Mouse (Mus musculus) heart, adult 2 months (tissue): ENCODE measurements at regions not wholly inside any gene's neighbourhood (a gene's known extent, or its start where the extent isn't known, plus 50 kb on each side); places are given as distances from the start of the nearest gene placed in this dataset.

ENCODE experiments used
- DNase-seq, 2 experiments: peaks; one replicate each; pipeline ENCODE4 v3.0.0; 2021
- H3K27ac ChIP-seq: fragments of 200-600 bp; 2 replicates; pipeline ENCODE4 v1.8.1; 2022
- H3K27me3 ChIP-seq: fragments of 200-500 bp; 2 replicates; pipeline ENCODE4 v1.6.1; 2012; ENCODE audit warnings: mild to moderate bottlenecking, low read length, inconsistent platforms, mixed read lengths; ENCODE audit not compliant: control insufficient read depth, insufficient read depth
- H3K36me3 ChIP-seq: fragments of 200-500 bp; 2 replicates; pipeline ENCODE4 v1.6.1; 2012; ENCODE audit warnings: low read length, inconsistent platforms; ENCODE audit not compliant: control insufficient read depth, insufficient read depth
- H3K4me1 ChIP-seq: fragments of 200-500 bp; 2 replicates; pipeline ENCODE4 v1.6.1; 2011; ENCODE audit warnings: low read length; ENCODE audit not compliant: control insufficient read depth, insufficient read depth
- H3K4me3 ChIP-seq: fragments of 200-600 bp; 2 replicates; pipeline ENCODE4 v1.8.1; 2022
- H3K79me2 ChIP-seq: fragments of 200-500 bp; replicated peaks from 2 replicates; pipeline ENCODE4 v1.6.1; 2012; ENCODE audit warnings: mild to moderate bottlenecking, inconsistent platforms, low read length, moderate library complexity, mixed read lengths; ENCODE audit not compliant: control insufficient read depth, insufficient read depth
- H3K9ac ChIP-seq: fragments of 200-500 bp; 2 replicates; pipeline ENCODE4 v1.6.1; 2012; ENCODE audit warnings: low read depth, mild to moderate bottlenecking, control low read depth, inconsistent platforms, low read length, mixed read lengths
- CTCF ChIP-seq: fragments of 200-600 bp; IDR thresholded peaks from 2 replicates; pipeline ENCODE4 v1.8.1; 2022; ENCODE audit warnings: antibody characterized with exemption, mild to moderate bottlenecking, moderate library complexity
- EP300 ChIP-seq: fragments of 200-500 bp; IDR thresholded peaks from 2 replicates; pipeline ENCODE4 v1.6.1; 2011; ENCODE audit warnings: low read depth, low read length, control low read depth; ENCODE audit not compliant: insufficient read depth
- POLR2A ChIP-seq: fragments of 200-500 bp; IDR thresholded peaks from 2 replicates; pipeline ENCODE4 v1.6.1; 2011; ENCODE audit warnings: mild to moderate bottlenecking, low read depth, low read length, control low read depth; ENCODE audit not compliant: insufficient read depth
- WGBS: fragments of 180-500 bp; shearing (Covaris S2); methylation state at CpG from one replicate; pipeline ENCODE4 v1.1.7; 2018; 5-methylcytosine and 5-hydroxymethylcytosine counted together
- intact Hi-C: fragments of 180-260 bp; cut with DNase I; formaldehyde crosslinking; loops from one replicate; pipeline ENCODE4 v1.15.1; 2025

DNA sequence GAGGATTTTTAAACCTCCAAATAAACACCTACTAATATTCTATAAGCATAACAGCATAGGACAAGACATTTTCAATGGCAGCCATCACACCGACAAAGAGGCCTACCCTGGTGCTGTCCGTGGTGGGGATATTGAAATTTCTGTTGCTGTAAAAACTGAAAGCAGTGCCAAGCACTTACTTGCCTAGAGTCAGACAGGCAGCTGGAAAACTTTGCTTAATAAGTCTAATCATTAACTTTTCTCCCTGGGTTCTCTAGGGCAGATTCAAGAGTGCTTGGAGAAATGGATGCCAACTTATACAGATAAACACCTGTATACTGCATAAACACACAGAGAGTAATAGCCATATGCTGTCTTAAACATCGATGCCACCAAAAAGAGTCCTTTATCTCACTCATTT lies 192.3 kb upstream of the Ddx18 start:
- Histone ChIP-seq H3K9ac (no peak overlapping the region), H3K79me2 (no peaks in the 10 kb centered on the region), H3K27ac (no peak overlapping the region), H3K4me1 (no peaks in the 10 kb centered on the region), H3K4me3 (no peak overlapping the region), H3K36me3 (no peaks in the 10 kb centered on the region), H3K27me3 (no peaks in the 10 kb centered on the region)
- WGBS, result 72% methylated on average over 3 of the region's 3 CpGs
- no peak for TF ChIP-seq POLR2A
- TF ChIP-seq CTCF, result no peak
- TF ChIP-seq EP300, result no peak
- intact Hi-C loops, result no loop called here
- no peak for DNase-seq

DNA sequence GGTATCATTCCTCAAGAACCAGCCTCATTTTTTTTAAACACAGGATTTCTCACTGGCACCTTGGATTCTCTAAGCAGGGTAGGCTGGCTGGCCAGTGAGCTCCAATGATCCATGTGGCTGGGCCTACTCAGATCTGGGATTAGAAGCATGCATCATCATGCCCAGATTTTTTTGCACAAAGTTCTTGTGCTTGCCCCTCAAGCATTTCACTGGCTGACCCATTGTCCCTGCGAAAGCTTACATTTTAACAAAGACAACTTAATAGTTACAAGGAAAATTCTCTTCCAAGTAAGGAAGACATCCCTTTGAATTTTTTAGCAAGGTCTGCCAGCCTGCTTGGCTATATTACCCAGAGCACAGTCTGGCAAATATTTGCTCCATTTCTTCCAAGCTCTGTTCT lies 177.4 kb upstream of the Ddx18 start:
- WGBS, result 74% methylated on average over 1 of the region's 1 CpGs
- no peaks in the 10 kb centered on the region for H3K4me1 ChIP-seq
- no peaks in the 10 kb centered on the region for H3K36me3 ChIP-seq
- no peak for TF ChIP-seq EP300
- TF ChIP-seq CTCF, result no peak
- no peak for TF ChIP-seq POLR2A
- H3K4me3 ChIP-seq, result no peak overlapping the region
- no peaks in the 10 kb centered on the region for H3K79me2 ChIP-seq
- H3K27ac ChIP-seq, result no peak overlapping the region
- H3K9ac ChIP-seq, result no peak overlapping the region
- intact Hi-C loops, result no loop called here
- H3K27me3 ChIP-seq, result no peaks in the 10 kb centered on the region
- DNase-seq, result no peak

DNA sequence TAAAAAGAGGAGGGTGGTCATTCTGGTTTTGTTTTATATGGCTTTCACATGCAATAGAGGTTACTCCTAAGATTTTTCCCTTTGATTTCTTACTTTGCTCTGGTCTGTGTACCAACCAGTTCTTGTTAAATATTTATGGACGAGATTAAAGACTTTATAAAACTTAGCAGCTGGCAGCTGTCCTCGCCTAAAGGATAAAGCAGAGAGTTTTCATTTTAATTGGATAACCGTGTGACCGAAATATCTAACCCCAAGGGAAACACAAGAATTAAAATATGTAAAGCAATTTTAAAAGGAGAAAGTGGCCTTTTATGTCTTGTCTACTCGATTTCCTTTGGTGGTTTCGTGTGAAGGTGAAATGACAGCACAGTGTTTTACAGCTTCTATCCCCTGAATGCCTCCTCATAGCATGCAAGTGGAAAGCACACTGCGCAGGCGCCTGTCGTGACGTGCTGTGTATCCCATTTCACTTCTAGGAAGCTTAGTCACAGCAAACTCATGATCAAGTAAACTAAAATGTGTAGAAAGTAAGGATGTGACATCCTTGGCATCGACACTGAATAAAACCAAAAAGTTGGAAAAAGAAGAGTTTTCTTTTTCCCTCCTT lies 167.4 kb upstream of the Ddx18 start:
- Histone ChIP-seq H3K4me1 (no peaks in the 10 kb centered on the region), H3K36me3 (no peaks in the 10 kb centered on the region), H3K27me3 (no peaks in the 10 kb centered on the region), H3K79me2 (no peaks in the 10 kb centered on the region), H3K4me3 (no peak overlapping the region), H3K9ac (no peak overlapping the region), H3K27ac (no peak overlapping the region)
- intact Hi-C loops, result no loop called here
- DNase-seq, result no peak
- 71% methylated on average over 11 of the region's 11 CpGs for WGBS
- no peak for TF ChIP-seq POLR2A
- TF ChIP-seq EP300, result no peak
- no peak for TF ChIP-seq CTCF

- H3K36me3 ChIP-seq, result no peaks in the 10 kb centered on the region
- intact Hi-C loops, result no loop called here
- H3K27ac ChIP-seq, result no peak overlapping the region
- 59% methylated on average over 3 of the region's 3 CpGs for WGBS
- no peaks in the 10 kb centered on the region for H3K79me2 ChIP-seq
- no peaks in the 10 kb centered on the region for H3K27me3 ChIP-seq
- no peak overlapping the region for H3K9ac ChIP-seq
- no peaks in the 10 kb centered on the region for H3K4me1 ChIP-seq
- DNase-seq, result no peak
- TF ChIP-seq CTCF (no peak), POLR2A (no peak), EP300 (no peak)
- no peak overlapping the region for H3K4me3 ChIP-seq
Observed at GRCm38 (mm10) chr1:121734456-121735112, 166.8 kb upstream of the Ddx18 start.

DNA sequence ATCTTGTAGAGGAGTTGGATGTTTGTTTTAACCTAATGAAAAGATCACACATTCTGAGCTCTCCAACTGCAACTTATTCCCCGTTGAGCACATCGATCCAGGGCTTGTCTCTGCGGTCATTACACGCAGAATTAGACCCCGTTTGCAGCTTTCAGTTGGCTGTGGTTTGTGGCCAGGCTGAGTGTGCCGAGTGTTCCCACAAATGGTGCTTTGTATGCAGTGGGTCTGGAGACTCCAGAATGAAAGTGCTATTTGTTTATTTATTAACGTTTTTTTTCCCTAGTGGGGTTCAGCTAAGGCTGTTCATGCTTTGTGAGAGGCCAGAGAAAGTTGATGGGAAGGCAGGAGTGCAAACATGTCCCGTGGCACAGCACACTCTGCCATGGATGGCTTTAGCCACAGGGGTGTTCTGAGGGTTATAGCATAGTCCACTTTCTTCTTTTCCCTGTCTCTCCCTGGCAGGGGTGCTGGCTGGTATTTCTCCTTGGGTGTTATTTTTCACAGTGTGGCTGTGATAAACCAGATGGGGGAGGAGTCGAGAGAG lies 141.6 kb upstream of the Ddx18 start:
- no peak for DNase-seq
- no peaks in the 10 kb centered on the region for H3K4me1 ChIP-seq

DNA sequence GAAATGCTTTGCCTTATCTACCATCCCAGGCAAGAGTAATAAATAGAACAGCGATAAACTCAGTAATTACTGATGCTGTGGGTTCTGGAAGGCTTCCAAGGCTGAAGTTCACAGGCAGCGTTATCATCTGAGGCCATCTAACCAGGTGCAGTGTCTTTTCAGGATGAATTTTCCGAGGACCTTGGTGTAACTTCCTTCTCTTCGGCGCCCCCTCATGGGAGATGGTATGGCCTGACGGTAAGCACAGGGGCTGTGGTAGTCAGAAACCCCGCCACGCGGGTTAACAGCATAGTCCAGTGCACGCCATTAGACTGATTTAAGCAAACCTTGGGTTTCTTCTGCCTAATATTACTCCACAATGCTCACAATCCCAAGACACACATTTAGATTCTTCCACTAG lies 140.5 kb upstream of the Ddx18 start:
- no peaks in the 10 kb centered on the region for H3K4me1 ChIP-seq
- no peaks in the 10 kb centered on the region for H3K27me3 ChIP-seq
- TF ChIP-seq CTCF (0 out of 2 replicates have a peak, but pooled peaks have one; percentile 22), EP300 (no peak)
- intact Hi-C loops, result no loop called here
- WGBS, result 60% methylated on average over 10 of the region's 10 CpGs
- H3K36me3 ChIP-seq, result no peaks in the 10 kb centered on the region
- H3K79me2 ChIP-seq, result no peaks in the 10 kb centered on the region
- H3K4me3 ChIP-seq, result no peak overlapping the region
- no peak for DNase-seq
- no peak overlapping the region for H3K9ac ChIP-seq
- no peak overlapping the region for H3K27ac ChIP-seq

More for the DNA sequence above, 141.6 kb upstream of the Ddx18 start:
- intact Hi-C loops, result no loop called here
- no peaks in the 10 kb centered on the region for H3K79me2 ChIP-seq
- no peak for TF ChIP-seq CTCF
- TF ChIP-seq EP300, result no peak
- no peak for TF ChIP-seq POLR2A
- H3K4me3 ChIP-seq, result no peak overlapping the region
- H3K36me3 ChIP-seq, result no peaks in the 10 kb centered on the region
- H3K27me3 ChIP-seq, result no peaks in the 10 kb centered on the region
- WGBS, result 71% methylated on average over 9 of the region's 9 CpGs
- no peak overlapping the region for H3K9ac ChIP-seq
- H3K27ac ChIP-seq, result no peak overlapping the region
